Mouse (Mus musculus) cerebellum, adult 2 months (tissue): ENCODE measurements around the gene Dcpp2. TPM values are rescaled to one million over a fixed set of nuclear protein-coding genes. Genes with fewer than 3 reads are reported as not detected.

Source experiments
- DNase-seq, 2 experiments: peaks; one replicate each; pipeline ENCODE4 v3.0.0; 2021
- H3K27ac ChIP-seq: fragments of 200-500 bp; 2 replicates; pipeline ENCODE4 v1.5.1; 2012; ENCODE audit warnings: low read length, control low read depth, inconsistent platforms; ENCODE audit not compliant: insufficient read depth
- H3K27me3 ChIP-seq: fragments of 200-500 bp; 2 replicates; pipeline ENCODE4 v1.6.1; 2012; ENCODE audit warnings: inconsistent platforms, mild to moderate bottlenecking, low read length, moderate library complexity; ENCODE audit not compliant: control insufficient read depth, insufficient read depth
- H3K4me1 ChIP-seq: fragments of 200-500 bp; 2 replicates; pipeline ENCODE4 v1.6.1; 2011; ENCODE audit warnings: low read length; ENCODE audit not compliant: control insufficient read depth, insufficient read depth
- H3K4me3 ChIP-seq: fragments of 200-500 bp; replicated peaks from 2 replicates; pipeline ENCODE3; 2011; ENCODE audit warnings: mild to moderate bottlenecking, low read depth, low read length, control low read depth; ENCODE audit not compliant: insufficient read depth
- CTCF ChIP-seq: fragments of 200-500 bp; IDR thresholded peaks from 2 replicates; pipeline ENCODE4 v1.5.1; 2011; ENCODE audit warnings: low read depth, mild to moderate bottlenecking, control low read depth, low read length, moderate library complexity, borderline replicate concordance; ENCODE audit not compliant: insufficient read depth
- POLR2A ChIP-seq: fragments of 200-500 bp; IDR thresholded peaks from 2 replicates; pipeline ENCODE4 v1.6.1; 2011; ENCODE audit warnings: low read length, control low read depth, borderline replicate concordance; ENCODE audit not compliant: insufficient read depth
- WGBS: fragments of 180-500 bp; shearing (Covaris S2); methylation state at CpG from one replicate; pipeline ENCODE4 v1.1.7; 2018; 5-methylcytosine and 5-hydroxymethylcytosine counted together
- polyA plus RNA-seq: library from polyadenylated mRNA; depleted of rRNA; stranded (reverse); fragments of >200 nt; gene quantifications from 2 replicates; pipeline ENCODE4 v1.2.3, GENCODE M21; 2012; rRNA removed

Dcpp2 gene
- polyA plus RNA-seq, 1 experiment = not detected

DNA sequence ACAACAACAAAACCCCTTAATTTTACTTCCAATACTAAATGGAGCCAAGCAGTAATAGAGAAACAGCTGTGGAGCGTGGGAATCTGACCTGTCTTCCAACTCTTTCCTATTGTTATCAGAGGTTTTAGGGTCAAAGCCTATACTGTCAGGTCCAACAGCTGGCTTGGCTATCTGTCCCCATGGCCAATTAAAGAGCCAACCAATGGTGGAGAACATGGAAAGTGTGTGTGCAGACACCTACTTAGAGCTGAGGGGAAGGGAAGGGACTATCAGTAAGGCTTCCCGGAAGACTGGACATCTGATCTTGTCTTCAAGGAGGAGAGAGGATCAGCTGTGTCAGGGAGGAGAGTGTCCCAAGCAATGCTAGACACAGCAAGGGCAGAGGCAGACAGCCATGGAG, 68.4 kb downstream of the Dcpp2 start:
- H3K4me1 ChIP-seq = no peaks in the 10 kb centered on the region
- H3K27ac ChIP-seq = no peak overlapping the region
- no peak overlapping the region for H3K4me3 ChIP-seq
- no peaks in the 10 kb centered on the region for H3K27me3 ChIP-seq
- TF ChIP-seq POLR2A (no peak), CTCF (no peak)
- WGBS = 94% methylated on average over 2 of the region's 2 CpGs
- no peak for DNase-seq

Other genes starting within 250 kb of the Dcpp2 start
- 0.23 and 0.25 TPM in 2 replicates for gene Mmp25, start 235.6 kb upstream of the Dcpp2 start, polyA plus RNA-seq
- not detected in 2 replicates for gene Bicdl2, start 220.4 kb upstream of the Dcpp2 start, polyA plus RNA-seq
- 173 and 179 TPM in 2 replicates for gene Hcfc1r1, start 207.3 kb upstream of the Dcpp2 start, polyA plus RNA-seq
- 16.1 and 17.1 TPM in 2 replicates for gene Thoc6, start 207.0 kb upstream of the Dcpp2 start, polyA plus RNA-seq
- gene Tnfrsf12a, start 203.4 kb upstream of the Dcpp2 start, polyA plus RNA-seq = 29.1 and 31.3 TPM in 2 replicates
- gene Cldn6, start 201.6 kb upstream of the Dcpp2 start, polyA plus RNA-seq = 0.11 and 0.13 TPM in 2 replicates
- 0.52 and 0.79 TPM in 2 replicates for gene Cldn9, start 196.9 kb upstream of the Dcpp2 start, polyA plus RNA-seq
- gene 1520401A03Rik, start 158.1 kb upstream of the Dcpp2 start, polyA plus RNA-seq = 0.64 and 1.1 TPM in 2 replicates
- gene Pkmyt1, start 154.5 kb upstream of the Dcpp2 start, polyA plus RNA-seq = 10.3 and 10.6 TPM in 2 replicates
- gene Paqr4, start 140.0 kb upstream of the Dcpp2 start, polyA plus RNA-seq = 92.0 and 104 TPM in 2 replicates
- 0.57 and 0.84 TPM in 2 replicates for gene Kremen2, start 135.0 kb upstream of the Dcpp2 start, polyA plus RNA-seq
- 341 and 366 TPM in 2 replicates for gene Flywch1, start 109.3 kb upstream of the Dcpp2 start, polyA plus RNA-seq
- 50.5 and 54.8 TPM in 2 replicates for gene Flywch2, start 94.8 kb upstream of the Dcpp2 start, polyA plus RNA-seq
- gene Srrm2, start 90.3 kb upstream of the Dcpp2 start, polyA plus RNA-seq = 711 and 720 TPM in 2 replicates
- gene Elob, start 51.7 kb upstream of the Dcpp2 start, polyA plus RNA-seq = 621 and 628 TPM in 2 replicates
- gene Prss33, start 44.8 kb upstream of the Dcpp2 start, polyA plus RNA-seq = 0.25 TPM in 1 of 2 replicates, not detected in the other
- not detected in 2 replicates for gene Prss32, start 37.0 kb upstream of the Dcpp2 start, polyA plus RNA-seq
- gene Prss41, start 36.7 kb upstream of the Dcpp2 start, polyA plus RNA-seq = 1.6 and 2.3 TPM in 2 replicates
- gene Prss21, start 12.8 kb upstream of the Dcpp2 start, polyA plus RNA-seq = not detected in 2 replicates
- gene Dcpp1, start within 50 bp of the Dcpp2 start, polyA plus RNA-seq = not detected in 2 replicates
- gene Dcpp3, start 36.6 kb downstream of the Dcpp2 start, polyA plus RNA-seq = not detected in 2 replicates
- not detected in 2 replicates for gene Sbp, start 60.8 kb downstream of the Dcpp2 start, polyA plus RNA-seq
- gene Sbpl, start 74.4 kb downstream of the Dcpp2 start, polyA plus RNA-seq = not detected in 2 replicates
- gene Prss30, start 99.7 kb downstream of the Dcpp2 start, polyA plus RNA-seq = 0.11 and 0.16 TPM in 2 replicates
- gene Prss22, start 117.2 kb downstream of the Dcpp2 start, polyA plus RNA-seq = not detected in 2 replicates
- 0.19 TPM in 1 of 2 replicates, not detected in the other for gene Prss27, start 157.3 kb downstream of the Dcpp2 start, polyA plus RNA-seq
- gene Kctd5, start 192.6 kb downstream of the Dcpp2 start, polyA plus RNA-seq = 32.8 and 35.6 TPM in 2 replicates